Mouse (Mus musculus) kidney, adult 2 months (tissue): ENCODE measurements around the gene Coq7.

Experiments used
- CTCF ChIP-seq: fragments of 200-500 bp; conservative IDR thresholded peaks from 2 replicates; pipeline ENCODE4 v1.5.1; 2011; ENCODE audit warnings: low read depth, mild to moderate bottlenecking, control low read depth, low read length, moderate library complexity, mixed read lengths; ENCODE audit not compliant: insufficient read depth, insufficient read length
- POLR2A ChIP-seq: fragments of 200-500 bp; IDR thresholded peaks from one replicate; pipeline ENCODE4 v1.6.1; 2011; ENCODE audit warnings: low read depth, low read length, control low read depth

- TF ChIP-seq CTCF (no peak), POLR2A (no peak)
Observed at GRCm38 (mm10) chr7:118519661-118520060, 13.5 kb downstream of the Coq7 start.
